19 mouse cellular contexts compared by ENCODE assay signal in genomic region chr13:49088874-49089273, GRCm38 (mm10). TPM values are rescaled to one million over a fixed set of nuclear protein-coding genes. Genes with fewer than 3 reads are reported as not detected.
DNase-seq lines count a peak whose midpoint lies in the region; ATAC-seq and TF ChIP-seq lines count a peak whose summit lies in the region.
"Had no signal": no experiment of that assay in that cellular context is flagged by ENCODE, and none has a peak within 500 bp of the region (broad histone marks: within the 10 kb centered on the region; RNA-seq: fewer than 3 reads in every experiment).

No protein-coding gene starts in this region.

- no peak overlapping the region for H3K4me3 ChIP-seq in gastrocnemius, adult 2 months
- H3K4me3 ChIP-seq: embryonic facial prominence, embryonic 12.5 days; neural tube, embryonic 12.5 days had no signal

- peak overlapping the region; percentile 48 for H3K27ac ChIP-seq in gastrocnemius, adult 2 months
- H3K27ac ChIP-seq: embryonic facial prominence, embryonic 12.5 days; neural tube, embryonic 12.5 days; stomach, postnatal 0 days had no signal

- intact Hi-C loops in gastrocnemius, adult 2 months (cut with DNase I): loop anchor here (5.0 kb wide), 1 partner anchor 38 kb away; no protein-coding TSS in a partner anchor

- no peak for ATAC-seq in megakaryocyte-erythroid progenitor cell, adult 5-6 weeks (replicated peaks; ENCODE audit: low FRiP score, low TSS enrichment, poor library complexity, severe bottlenecking)
- ATAC-seq: activated CD4-positive, CD25-positive, alpha-beta regulatory T cell, adult 4 months; CD4-positive, CD25-positive, alpha-beta regulatory T cell, adult 4 months; inflammation-experienced regulatory T-cells, adult 6 months had no signal

- no peak for TF ChIP-seq CTCF in gastrocnemius, adult 2 months (IDR thresholded peaks at IDR 0.05)

- peak; percentile 85 for DNase-seq in gastrocnemius, adult 2 months
- no peak for DNase-seq in gastrocnemius, postnatal 10 days
- peak; percentile 52 for DNase-seq in adrenal gland, adult 8-10 months
- peak; percentile 85 for DNase-seq in brain, adult 2 months (ENCODE audit: low read depth, low spot score)
- peak; percentile 67 to 72 for DNase-seq in heart, adult 9 months (ENCODE audit: low spot score in 2 of 2)
- DNase-seq in layer of hippocampus, adult 8-10 months (ENCODE audit: low spot score in 2 of 2): no peak
- no peak for DNase-seq in MN1 (ENCODE audit: low spot score)
- DNase-seq: kidney, postnatal 25 days; lung, embryonic 14.5 days; thymus, postnatal 36 days had no signal

RNA-seq across cellular contexts. Expression of gene Wnk2, which starts 58.9 kb away (rescaled TPM):
- total RNA-seq in gastrocnemius, adult 2 months (2021): 10 to 100 TPM; 58.9 to 99.2 TPM
- 10 to 100 TPM; 55.7 to 60.7 TPM for total RNA-seq in gastrocnemius, postnatal 10 days (2021)
- total RNA-seq in adrenal gland, adult 8-10 months (2022): 1 to 10 TPM; 2.8 to 5.9 (median 5.0) TPM
- total RNA-seq in megakaryocyte-erythroid progenitor cell, adult 5-6 weeks (2014; fragmentation: Nextera tagmentation): 0.24 TPM in 1 of 2 replicates, not detected in the other
- total RNA-seq in megakaryocyte-erythroid progenitor cell, adult 5-6 weeks (2017): not detected in 2 replicates
- total RNA-seq in layer of hippocampus, adult 8-10 months (2022): 100 to 1,000 TPM in 2 of 4 experiments, 10 to 100 TPM in 2; 90.3 to 125 (median 102) TPM
- total RNA-seq: hematopoietic stem cell, adult 5-6 weeks; megakaryocyte progenitor cell, adult 5-6 weeks had no signal

Comparison
In these comparisons a context has a peak if more than half of its experiments do, and no peak if none do; other contexts are left out.
1. DNase-seq: peak in gastrocnemius, adult 2 months (single experiment), adrenal gland, adult 8-10 months (single experiment), brain, adult 2 months (single experiment) and heart, adult 9 months (2 of 2); none in gastrocnemius, postnatal 10 days (single experiment), layer of hippocampus, adult 8-10 months (0 of 2) and MN1 (single experiment).
2. RNA of gene Wnk2, which starts 58.9 kb away (total RNA-seq): 90.3 to 125 TPM in layer of hippocampus, adult 8-10 months, 58.9 to 99.2 TPM in gastrocnemius, adult 2 months and 55.7 to 60.7 TPM in gastrocnemius, postnatal 10 days; 2.8 to 5.9 TPM in adrenal gland, adult 8-10 months and 0.24 TPM in megakaryocyte-erythroid progenitor cell, adult 5-6 weeks; every median in the first group is over 4 times any median in the second.